Mouse (Mus musculus): ENCODE measurements around the gene Clock. TPM values are rescaled to one million over a fixed set of nuclear protein-coding genes. Genes with fewer than 3 reads are reported as not detected.

The Clock gene
- total and polyA plus RNA-seq, 2 experiments: 10.9 to 14.7 TPM

DNA sequence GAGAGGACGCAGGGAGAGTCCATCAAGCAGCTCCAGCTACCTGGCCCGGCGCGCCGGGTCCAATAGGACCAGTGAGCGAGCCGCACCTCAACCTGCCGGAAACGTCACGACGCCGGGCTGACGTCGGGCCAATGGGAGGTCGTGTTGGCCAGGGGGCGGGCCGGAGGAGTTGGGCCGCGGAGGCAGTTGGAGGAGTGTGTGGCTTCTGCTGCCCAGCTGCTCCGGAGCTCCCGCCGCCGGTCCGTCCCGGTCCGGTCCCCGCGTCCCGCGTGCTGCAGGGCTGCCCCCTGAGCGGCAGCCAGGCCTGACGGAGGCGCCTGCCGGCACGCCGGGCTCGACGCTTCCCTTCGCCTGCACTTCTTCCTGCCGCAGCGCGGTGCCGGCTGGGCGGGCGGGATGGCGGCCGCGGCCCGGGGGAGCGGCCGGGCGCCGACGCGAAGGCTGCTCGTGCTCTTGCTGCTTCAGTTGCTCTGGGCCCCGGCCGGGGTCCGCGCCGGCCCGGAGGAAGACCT, 120.8 kb downstream of the Clock start, which contains the start of gene Tmem165:
Gene Tmem165, plus strand, starts transcription at position 131 of the 512 bp plus-strand sequence.
- Histone ChIP-seq H3K27me3 (ENCODE audit: control insufficient read depth, insufficient read depth, low read length) (no peaks in the 10 kb centered on the region), H3K4me1 (ENCODE audit: control insufficient read depth, insufficient read depth, low read length) (peaks cover 6% of the 10 kb centered on the region)
- under 1% methylated on average over 62 of the region's 62 CpGs for WGBS

DNA sequence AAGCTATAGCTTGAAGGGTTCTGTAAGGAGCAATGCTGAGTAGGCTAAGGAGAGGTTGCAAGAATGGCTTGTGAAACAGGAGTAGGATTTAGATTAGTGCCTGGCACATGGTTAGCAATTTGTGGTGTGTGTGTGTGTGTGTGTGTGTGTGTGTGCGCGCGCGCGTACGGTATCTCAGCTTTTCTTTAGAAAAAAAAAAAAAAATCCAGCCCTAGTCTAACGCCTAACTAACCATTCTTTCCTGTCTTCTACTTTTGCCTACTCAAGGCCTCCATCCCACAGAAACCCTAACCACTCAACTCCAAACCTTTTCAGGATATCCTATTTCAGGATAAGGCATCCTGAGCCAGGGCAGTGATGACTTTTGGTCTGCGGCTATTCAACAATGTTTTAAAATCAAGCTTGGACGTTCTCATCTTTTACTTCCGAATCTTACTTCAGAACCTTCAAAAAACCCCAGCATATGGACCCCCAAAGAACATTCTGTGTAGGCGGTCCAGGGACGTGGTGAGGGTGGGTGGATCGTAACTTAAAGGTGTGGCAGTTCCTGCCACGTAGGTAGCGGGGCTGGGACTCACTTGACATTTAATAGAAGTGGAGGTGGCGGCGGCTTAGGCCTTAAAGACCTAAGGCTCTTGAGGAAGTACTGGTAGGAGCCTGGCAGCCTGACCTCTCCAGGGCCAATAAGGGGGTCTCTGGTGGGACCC, 121.4 kb downstream of the Clock start:
- no peak for DNase-seq (ENCODE audit: extremely low read depth, low read depth, low spot score)
- 43% methylated on average over 17 of the region's 17 CpGs for WGBS

More for the DNA sequence above, 120.8 kb downstream of the Clock start, which contains the start of gene Tmem165:
- Histone ChIP-seq H3K79me2 (ENCODE audit: control insufficient read depth, insufficient read depth, low read length) (no peaks in the 10 kb centered on the region; the same call in 1 of the 2 replicates), H3K4me3 (ENCODE audit: insufficient read depth, low read depth, low read length) (peak within 1 kb of the TSS; percentile 97), H3K27ac (replicated peaks; ENCODE audit: insufficient read depth, low read depth, low read length) (peak within 1 kb of the TSS; percentile 19), H3K36me3 (ENCODE audit: control insufficient read depth, insufficient read depth, low read length) (no peaks in the 10 kb centered on the region; the same call in 1 of the 2 replicates), H3K9ac (ENCODE audit: low read depth, low read length) (peak within 1 kb of the TSS; percentile 94)
- TF ChIP-seq CTCF (IDR thresholded peaks at IDR 0.05; ENCODE audit: low read depth, low read length) (no peak), POLR2A (IDR thresholded peaks at IDR 0.05; ENCODE audit: extremely low read depth, insufficient read depth, low read length) (peak; percentile 63; the same call in 1 of the 2 replicates)
- peak; percentile 73 for DNase-seq (ENCODE audit: extremely low read depth, low read depth, low spot score)

GRCm38 (mm10) chr5:76182326-76182725, 122.3 kb downstream of the Clock start:
- no peak overlapping the region for H3K27ac ChIP-seq (replicated peaks; ENCODE audit: insufficient read depth, low read depth, low read length)

More for the DNA sequence above, 121.4 kb downstream of the Clock start:
- no peaks in the 10 kb centered on the region; the same call in 1 of the 2 replicates for H3K79me2 ChIP-seq (ENCODE audit: control insufficient read depth, insufficient read depth, low read length)
- H3K4me1 ChIP-seq (ENCODE audit: control insufficient read depth, insufficient read depth, low read length): peaks cover 6% of the 10 kb centered on the region
- no peak for TF ChIP-seq POLR2A (IDR thresholded peaks at IDR 0.05; ENCODE audit: extremely low read depth, insufficient read depth, low read length)
- no peak for TF ChIP-seq CTCF (IDR thresholded peaks at IDR 0.05; ENCODE audit: low read depth, low read length)
- H3K9ac ChIP-seq (ENCODE audit: low read depth, low read length): peak overlapping the region; percentile 35
- H3K36me3 ChIP-seq (ENCODE audit: control insufficient read depth, insufficient read depth, low read length): no peaks in the 10 kb centered on the region; the same call in 1 of the 2 replicates
- peak overlapping the region; percentile 97 for H3K4me3 ChIP-seq (ENCODE audit: insufficient read depth, low read depth, low read length)
- 0 out of 2 replicates have a peak overlapping the region, but pooled peaks have one; percentile 3 for H3K27ac ChIP-seq (replicated peaks; ENCODE audit: insufficient read depth, low read depth, low read length)
- no peaks in the 10 kb centered on the region for H3K27me3 ChIP-seq (ENCODE audit: control insufficient read depth, insufficient read depth, low read length)

DNA sequence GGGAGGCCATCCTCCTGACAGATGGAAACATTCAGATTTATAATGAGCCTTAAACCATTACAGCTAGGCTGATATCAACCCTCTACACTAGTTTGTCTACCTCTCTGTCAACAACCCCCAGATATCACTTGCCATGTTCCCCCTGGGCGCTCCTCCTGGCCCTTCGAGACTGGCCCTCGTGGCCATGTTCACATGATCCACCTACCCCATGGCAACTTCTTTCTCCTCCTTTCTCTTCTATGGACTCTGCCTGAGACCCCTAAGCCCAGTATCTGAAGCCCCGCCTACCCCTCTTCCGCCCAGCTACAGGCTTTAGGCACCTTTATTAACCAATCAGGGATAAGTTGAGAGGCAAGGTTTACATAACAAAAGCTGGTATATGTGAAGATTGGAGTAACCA, 124.8 kb downstream of the Clock start:
- no peak for TF ChIP-seq CTCF (IDR thresholded peaks at IDR 0.05; ENCODE audit: low read depth, low read length)
- no peak for TF ChIP-seq POLR2A (IDR thresholded peaks at IDR 0.05; ENCODE audit: extremely low read depth, insufficient read depth, low read length)
- Histone ChIP-seq H3K27ac (replicated peaks; ENCODE audit: insufficient read depth, low read depth, low read length) (no peak overlapping the region), H3K9ac (ENCODE audit: low read depth, low read length) (no peak overlapping the region), H3K4me3 (ENCODE audit: insufficient read depth, low read depth, low read length) (no peak overlapping the region), H3K27me3 (ENCODE audit: control insufficient read depth, insufficient read depth, low read length) (no peaks in the 10 kb centered on the region), H3K79me2 (ENCODE audit: control insufficient read depth, insufficient read depth, low read length) (no peaks in the 10 kb centered on the region; the same call in 1 of the 2 replicates), H3K4me1 (ENCODE audit: control insufficient read depth, insufficient read depth, low read length) (peaks cover 4% of the 10 kb centered on the region; the same call in 1 of the 2 replicates), H3K36me3 (ENCODE audit: control insufficient read depth, insufficient read depth, low read length) (no peaks in the 10 kb centered on the region)
- WGBS: 96% methylated on average over 5 of the region's 5 CpGs
- no peak for DNase-seq (ENCODE audit: extremely low read depth, low read depth, low spot score)

More at GRCm38 (mm10) chr5:76182326-76182725, 122.3 kb downstream of the Clock start:
- Histone ChIP-seq H3K4me1 (ENCODE audit: control insufficient read depth, insufficient read depth, low read length) (peaks cover 6% of the 10 kb centered on the region), H3K9ac (ENCODE audit: low read depth, low read length) (no peak overlapping the region), H3K79me2 (ENCODE audit: control insufficient read depth, insufficient read depth, low read length) (no peaks in the 10 kb centered on the region; the same call in 1 of the 2 replicates), H3K36me3 (ENCODE audit: control insufficient read depth, insufficient read depth, low read length) (no peaks in the 10 kb centered on the region), H3K4me3 (ENCODE audit: insufficient read depth, low read depth, low read length) (no peak overlapping the region), H3K27me3 (ENCODE audit: control insufficient read depth, insufficient read depth, low read length) (no peaks in the 10 kb centered on the region)
- DNase-seq (ENCODE audit: extremely low read depth, low read depth, low spot score): no peak
- no peak for TF ChIP-seq POLR2A (IDR thresholded peaks at IDR 0.05; ENCODE audit: extremely low read depth, insufficient read depth, low read length)
- WGBS: 80% methylated on average over 3 of the region's 3 CpGs

DNA sequence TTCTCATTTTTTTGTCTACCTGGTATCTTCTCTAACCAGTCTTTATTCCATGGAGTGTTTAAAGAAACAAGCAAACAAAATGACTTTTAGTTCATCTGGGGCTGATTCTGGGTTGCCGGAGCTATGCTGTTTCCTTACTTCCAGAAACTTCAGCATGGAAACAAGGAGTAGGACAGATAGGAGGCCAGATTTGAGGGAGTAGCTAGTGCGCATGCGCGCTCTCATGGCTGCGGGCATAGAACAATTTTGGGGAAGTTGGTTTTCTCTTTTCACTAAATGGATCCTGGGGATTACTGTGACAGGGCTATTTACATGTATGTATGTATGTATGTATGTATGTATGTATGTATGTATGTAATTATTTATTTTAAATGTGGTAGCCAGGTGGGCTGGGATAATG, 125.4 kb downstream of the Clock start:
- H3K27ac ChIP-seq (replicated peaks; ENCODE audit: insufficient read depth, low read depth, low read length): no peak overlapping the region
- peaks cover 2% of the 10 kb centered on the region; the same call in 1 of the 2 replicates for H3K4me1 ChIP-seq (ENCODE audit: control insufficient read depth, insufficient read depth, low read length)
- DNase-seq (ENCODE audit: extremely low read depth, low read depth, low spot score): no peak
- H3K4me3 ChIP-seq (ENCODE audit: insufficient read depth, low read depth, low read length): no peak overlapping the region
- no peaks in the 10 kb centered on the region for H3K27me3 ChIP-seq (ENCODE audit: control insufficient read depth, insufficient read depth, low read length)
- no peak for TF ChIP-seq CTCF (IDR thresholded peaks at IDR 0.05; ENCODE audit: low read depth, low read length)
- no peak for TF ChIP-seq POLR2A (IDR thresholded peaks at IDR 0.05; ENCODE audit: extremely low read depth, insufficient read depth, low read length)
- H3K36me3 ChIP-seq (ENCODE audit: control insufficient read depth, insufficient read depth, low read length): no peaks in the 10 kb centered on the region
- 93% methylated on average over 5 of the region's 5 CpGs for WGBS
- H3K9ac ChIP-seq (ENCODE audit: low read depth, low read length): no peak overlapping the region
- no peaks in the 10 kb centered on the region; the same call in 1 of the 2 replicates for H3K79me2 ChIP-seq (ENCODE audit: control insufficient read depth, insufficient read depth, low read length)
